Mouse (Mus musculus) limb, embryonic 15.5 days (tissue): ENCODE data around the gene Lgr5. TPM values are rescaled to one million over a fixed set of nuclear protein-coding genes. Genes with fewer than 3 reads are reported as not detected.

Source experiments
- ATAC-seq: fragments of 200-750 bp; cut with Nextera tagmentation; 2 replicates; pipeline ENCODE4 v1.8.0; 2017; ENCODE audit warnings: low read depth, moderate TSS enrichment; ENCODE audit not compliant: insufficient number of reproducible peaks, low FRiP score, low TSS enrichment
- H3K27ac ChIP-seq: fragments of 300-500 bp; sonication (generic); 2 replicates; pipeline ENCODE4 v1.5.1; 2015; ENCODE audit warnings: moderate library complexity, mild to moderate bottlenecking, inconsistent platforms
- H3K27me3 ChIP-seq: fragments of 300-500 bp; sonication (generic); 2 replicates; pipeline ENCODE4 v1.6.1; 2015; ENCODE audit warnings: inconsistent platforms
- H3K36me3 ChIP-seq: fragments of 300-500 bp; sonication (generic); 2 replicates; pipeline ENCODE4 v1.6.1; 2015; ENCODE audit warnings: inconsistent platforms
- H3K4me1 ChIP-seq: fragments of 300-500 bp; sonication (generic); 2 replicates; pipeline ENCODE4 v1.6.1; 2015; ENCODE audit warnings: inconsistent platforms
- H3K4me2 ChIP-seq: fragments of 300-500 bp; sonication (generic); 2 replicates; pipeline ENCODE4 v1.6.1; 2015; ENCODE audit warnings: mild to moderate bottlenecking, inconsistent platforms
- H3K4me3 ChIP-seq: fragments of 300-500 bp; sonication (generic); 2 replicates; pipeline ENCODE4 v1.5.1; 2015; ENCODE audit warnings: mild to moderate bottlenecking, inconsistent platforms
- H3K9ac ChIP-seq: fragments of 300-500 bp; sonication (generic); 2 replicates; pipeline ENCODE4 v1.6.1; 2015; ENCODE audit warnings: inconsistent platforms
- H3K9me3 ChIP-seq: fragments of 300-500 bp; sonication (generic); 2 replicates; pipeline ENCODE4 v1.6.1; 2016; ENCODE audit warnings: inconsistent platforms
- WGBS: fragments of 180-500 bp; shearing (Covaris S2); methylation state at CpG from one replicate; pipeline ENCODE4 v1.1.7; 2015; 5-methylcytosine and 5-hydroxymethylcytosine counted together
- polyA plus RNA-seq: library from polyadenylated mRNA; unstranded; fragments of >200 nt; fragmentation: Nextera tagmentation; extraction: Ambion mirVana; gene quantifications from 2 replicates; pipeline ENCODE4 v1.2.1, GENCODE M21; 2015

The Lgr5 gene
- polyA plus RNA-seq, 1 experiment from 2014 or later: 11.8 TPM

DNA sequence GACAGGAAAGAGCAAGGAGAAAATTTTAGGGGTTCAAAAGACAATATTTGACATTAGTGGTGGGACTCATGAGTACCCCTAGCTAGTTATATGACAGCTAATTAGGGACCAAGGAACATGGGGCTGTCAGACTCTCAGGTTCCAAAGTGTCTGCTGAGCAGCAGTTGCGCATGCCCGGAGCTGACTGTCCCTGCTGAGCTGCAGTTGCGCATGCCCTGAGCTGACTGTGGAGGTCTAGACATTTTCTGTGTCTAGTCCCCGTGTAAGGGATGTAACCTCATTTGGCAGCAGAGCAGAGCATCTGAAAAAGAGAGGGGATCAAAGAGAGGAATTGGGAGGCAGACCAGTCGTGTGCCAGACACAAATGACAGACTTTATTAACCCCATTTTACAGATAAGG is 23.6 kb downstream of the Lgr5 start:
- H3K9ac ChIP-seq: no peak overlapping the region
- ATAC-seq: no peak
- no peaks in the 10 kb centered on the region for H3K36me3 ChIP-seq
- H3K27ac ChIP-seq: no peak overlapping the region
- H3K4me1 ChIP-seq: peaks cover 2% of the 10 kb centered on the region; the same call in 1 of the 2 replicates
- H3K4me2 ChIP-seq: no peak overlapping the region
- H3K27me3 ChIP-seq: no peaks in the 10 kb centered on the region
- WGBS: 67% methylated on average over 5 of the region's 5 CpGs
- H3K9me3 ChIP-seq: no peaks in the 10 kb centered on the region
- no peak overlapping the region for H3K4me3 ChIP-seq

DNA sequence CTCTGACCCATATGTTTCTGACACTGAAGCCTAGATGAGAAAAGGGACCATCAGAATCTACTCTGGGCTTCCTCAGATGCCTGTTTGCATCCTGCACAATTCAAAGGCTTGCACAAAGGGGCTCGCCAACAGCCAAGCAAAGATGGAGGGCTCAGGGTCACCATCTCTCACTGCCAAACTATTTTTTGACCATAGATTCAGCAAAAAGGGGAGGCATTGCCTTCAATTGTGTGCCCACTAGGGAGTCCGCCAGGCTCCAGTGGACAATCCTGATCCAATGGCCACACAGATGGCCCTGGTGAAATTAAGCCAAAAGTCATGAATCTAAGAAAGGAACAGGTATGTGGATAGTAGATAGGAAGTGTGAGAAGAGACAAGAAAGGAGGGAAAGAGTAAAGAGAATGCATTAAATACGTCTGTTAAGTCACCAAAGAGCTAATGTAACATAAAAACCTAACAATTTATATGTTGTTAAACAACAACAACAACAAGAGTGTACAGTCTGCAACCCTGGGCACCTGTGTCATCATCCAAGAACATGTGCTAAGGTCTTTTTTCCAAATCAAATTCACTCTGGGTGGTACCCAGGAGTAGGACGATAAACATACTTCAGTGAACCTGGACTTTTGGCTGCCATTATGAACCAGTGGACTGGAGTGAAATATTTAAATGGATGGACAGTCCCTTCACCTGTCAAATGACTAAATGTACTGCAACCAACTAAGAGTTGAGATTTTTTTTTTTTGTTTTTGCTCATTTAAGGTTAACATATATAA is 24.5 kb downstream of the Lgr5 start:
- peaks cover 2% of the 10 kb centered on the region; the same call in 1 of the 2 replicates for H3K4me1 ChIP-seq
- no peak overlapping the region for H3K4me3 ChIP-seq
- no peaks in the 10 kb centered on the region for H3K9me3 ChIP-seq
- no peak overlapping the region for H3K9ac ChIP-seq
- 89% methylated on average over 4 of the region's 4 CpGs for WGBS
- H3K4me2 ChIP-seq: no peak overlapping the region
- H3K27me3 ChIP-seq: no peaks in the 10 kb centered on the region
- H3K27ac ChIP-seq: no peak overlapping the region
- no peak for ATAC-seq
- H3K36me3 ChIP-seq: no peaks in the 10 kb centered on the region

DNA sequence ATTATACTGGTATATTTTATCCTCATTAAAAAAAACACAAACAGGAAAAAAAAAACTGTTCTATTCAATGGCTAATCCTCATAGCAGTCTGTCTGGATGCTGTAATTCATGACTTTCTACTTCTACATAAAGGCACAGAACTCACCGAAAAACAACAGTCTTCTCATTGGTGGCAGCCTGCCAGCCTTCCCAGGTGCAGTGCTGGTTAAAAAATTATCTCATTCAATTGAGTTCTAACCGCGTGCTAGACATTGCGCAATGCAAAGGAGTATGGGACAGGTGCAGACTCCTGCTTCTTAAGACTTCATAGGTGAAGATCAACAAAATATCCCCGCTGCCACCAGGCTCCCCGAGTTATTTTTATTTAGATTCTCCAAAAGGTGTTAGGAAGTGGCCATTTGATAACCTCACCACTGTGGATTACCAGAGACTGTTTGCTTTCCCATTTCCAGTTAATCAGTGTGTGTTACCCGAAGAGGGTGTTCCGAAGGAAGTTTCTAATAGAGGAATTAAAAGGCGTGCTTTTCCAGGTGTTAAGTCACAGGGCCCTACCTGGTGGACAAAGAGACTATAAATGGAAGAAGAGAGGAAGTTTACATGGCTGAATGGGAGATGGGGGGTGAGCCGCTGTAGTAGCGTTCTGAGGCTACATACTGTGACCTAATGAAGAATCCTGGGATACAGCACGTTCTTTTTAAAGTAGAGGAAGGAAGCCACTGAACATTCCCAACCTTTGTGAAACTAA is 26.3 kb downstream of the Lgr5 start:
- Histone ChIP-seq H3K27me3 (no peaks in the 10 kb centered on the region), H3K4me3 (no peak overlapping the region), H3K9ac (no peak overlapping the region), H3K36me3 (no peaks in the 10 kb centered on the region), H3K4me1 (peaks cover 10% of the 10 kb centered on the region; the same call in 1 of the 2 replicates), H3K9me3 (no peaks in the 10 kb centered on the region), H3K4me2 (no peak overlapping the region), H3K27ac (no peak overlapping the region)
- no peak for ATAC-seq
- WGBS: 50% methylated on average over 12 of the region's 12 CpGs

DNA sequence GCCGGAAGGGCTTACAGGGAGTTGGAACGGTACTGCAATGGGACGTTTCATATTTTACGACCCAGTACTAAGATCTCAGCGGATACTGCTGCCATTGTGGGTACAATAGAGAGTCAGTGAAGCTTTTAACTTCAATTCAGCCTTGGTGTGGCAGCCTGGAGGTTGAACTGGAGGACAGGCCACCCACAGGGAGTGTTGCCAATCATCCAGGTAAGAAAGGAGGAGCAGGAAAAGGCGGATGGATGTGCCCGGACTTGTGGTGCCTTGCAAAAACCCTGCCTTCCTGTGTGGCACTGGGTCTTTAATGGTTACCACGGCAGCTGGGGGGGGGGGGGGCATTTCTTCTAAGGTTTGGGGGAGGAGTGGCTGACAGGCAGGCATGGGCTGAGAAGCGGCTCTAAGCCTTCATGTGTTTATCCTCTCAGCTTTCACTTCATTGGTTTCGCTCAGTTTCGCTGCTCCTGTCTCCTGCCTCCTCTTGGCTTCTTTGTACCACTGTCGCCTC is 30.8 kb downstream of the Lgr5 start:
- H3K4me2 ChIP-seq: 0 out of 2 replicates have a peak overlapping the region, but pooled peaks have one; percentile 12

DNA sequence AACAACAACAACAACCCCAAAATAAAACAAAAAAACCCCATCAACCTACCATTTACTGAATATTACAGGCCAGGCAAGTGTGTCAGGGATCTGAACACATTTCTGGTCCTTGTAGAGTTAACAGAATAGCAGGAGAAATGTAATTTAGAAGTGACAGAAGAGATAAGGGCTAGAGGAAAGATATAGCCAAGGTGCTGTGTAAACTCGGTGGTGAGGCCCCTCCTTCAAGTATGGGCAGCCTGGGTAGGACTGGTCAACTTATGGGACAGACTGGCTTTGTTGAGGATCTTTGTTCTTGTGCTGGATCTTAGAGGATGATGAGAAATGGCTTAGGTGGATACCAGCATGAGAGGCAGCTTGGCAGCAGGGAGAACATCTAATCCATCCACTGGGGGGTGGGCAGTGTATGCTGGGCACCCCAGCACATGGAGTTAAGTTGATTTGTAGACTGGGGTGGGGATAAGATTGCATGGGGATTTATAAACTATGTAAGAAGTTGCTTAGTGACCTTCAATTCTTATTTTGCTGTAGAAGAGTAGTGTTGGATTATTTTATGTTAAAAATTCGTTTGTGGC is 32.3 kb downstream of the Lgr5 start:
- Histone ChIP-seq H3K4me1 (peaks cover 8% of the 10 kb centered on the region; the same call in 1 of the 2 replicates), H3K36me3 (no peaks in the 10 kb centered on the region), H3K9me3 (no peaks in the 10 kb centered on the region), H3K27me3 (no peaks in the 10 kb centered on the region), H3K4me2 (no peak overlapping the region), H3K9ac (no peak overlapping the region), H3K4me3 (no peak overlapping the region), H3K27ac (no peak overlapping the region)
- no peak for ATAC-seq
- 45% methylated on average over 2 of the region's 2 CpGs for WGBS

More for the DNA sequence above, 30.8 kb downstream of the Lgr5 start:
- 34% methylated on average over 12 of the region's 12 CpGs for WGBS
- H3K4me3 ChIP-seq: no peak overlapping the region
- H3K36me3 ChIP-seq: no peaks in the 10 kb centered on the region
- ATAC-seq: no peak
- H3K27me3 ChIP-seq: no peaks in the 10 kb centered on the region
- no peak overlapping the region for H3K27ac ChIP-seq
- no peak overlapping the region for H3K9ac ChIP-seq
- no peaks in the 10 kb centered on the region for H3K9me3 ChIP-seq
- peaks cover 10% of the 10 kb centered on the region; the same call in 1 of the 2 replicates for H3K4me1 ChIP-seq

DNA sequence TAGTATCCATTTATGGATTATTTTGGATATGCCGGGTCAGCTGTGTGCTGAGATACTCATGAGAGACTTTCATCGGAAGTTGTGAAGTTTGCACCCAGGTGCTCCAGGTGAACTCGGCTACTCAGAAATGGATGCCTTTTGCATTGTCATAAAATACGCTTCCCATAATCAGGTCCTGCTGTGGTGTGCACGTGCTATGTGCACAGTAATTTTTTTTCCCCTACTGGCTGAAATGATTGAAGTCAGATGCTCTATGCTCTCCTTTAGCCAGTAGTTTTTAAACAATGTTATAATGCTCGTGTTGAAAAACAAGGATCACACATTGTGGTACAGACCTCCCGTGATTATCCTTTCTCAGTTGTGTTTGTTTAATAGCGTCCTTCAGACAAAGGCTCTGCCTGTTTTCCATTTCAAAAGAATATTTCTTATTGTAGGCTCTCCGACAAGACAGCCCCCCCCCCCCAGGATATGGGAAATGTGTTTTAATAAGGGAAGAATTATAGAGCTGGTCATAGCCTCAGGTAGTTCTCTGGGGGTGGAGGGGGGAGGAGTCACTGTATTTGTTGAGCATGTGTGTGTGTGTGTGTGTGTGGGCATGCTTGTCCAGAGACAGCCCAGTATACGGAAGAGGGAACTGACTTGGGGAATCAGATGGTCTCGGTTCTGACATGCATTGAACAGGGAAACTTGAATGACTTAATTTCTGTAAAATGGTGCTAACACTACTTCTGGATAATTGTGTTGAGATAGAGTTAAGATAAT is 34.0 kb downstream of the Lgr5 start:
- no peak overlapping the region for H3K4me3 ChIP-seq
- WGBS: 47% methylated on average over 11 of the region's 11 CpGs
- no peaks in the 10 kb centered on the region for H3K27me3 ChIP-seq
- H3K4me2 ChIP-seq: no peak overlapping the region
- no peak overlapping the region for H3K27ac ChIP-seq
- ATAC-seq: no peak
- H3K36me3 ChIP-seq: no peaks in the 10 kb centered on the region
- H3K9ac ChIP-seq: no peak overlapping the region
- H3K4me1 ChIP-seq: peaks cover 11% of the 10 kb centered on the region; the same call in 1 of the 2 replicates
- H3K9me3 ChIP-seq: no peaks in the 10 kb centered on the region

DNA sequence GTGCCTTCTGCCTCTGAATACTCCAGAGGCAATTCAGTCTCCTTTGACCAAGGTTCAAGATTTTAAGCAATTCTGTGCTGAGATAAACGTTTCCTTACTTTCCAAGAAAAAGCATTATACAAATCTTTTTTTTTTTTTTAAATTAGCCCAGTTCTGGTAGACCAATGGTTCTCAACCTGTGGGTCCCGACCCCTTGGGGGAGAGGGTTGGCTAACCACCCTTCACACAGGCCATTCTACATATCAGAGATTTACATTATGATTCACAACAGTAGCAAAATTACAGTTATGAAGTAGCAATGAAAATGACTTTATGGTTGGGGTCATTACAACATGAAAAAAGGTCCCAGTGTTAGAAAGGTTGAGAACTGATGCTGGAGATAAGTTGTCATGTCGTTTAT is 36.5 kb downstream of the Lgr5 start:
- H3K4me3 ChIP-seq: no peak overlapping the region
- WGBS: 82% methylated on average over 3 of the region's 3 CpGs
- no peaks in the 10 kb centered on the region for H3K27me3 ChIP-seq
- ATAC-seq: no peak
- H3K9ac ChIP-seq: no peak overlapping the region
- H3K36me3 ChIP-seq: no peaks in the 10 kb centered on the region
- no peaks in the 10 kb centered on the region for H3K9me3 ChIP-seq
- H3K27ac ChIP-seq: no peak overlapping the region
- H3K4me1 ChIP-seq: peaks cover 3% of the 10 kb centered on the region; the same call in 1 of the 2 replicates
- no peak overlapping the region for H3K4me2 ChIP-seq

DNA sequence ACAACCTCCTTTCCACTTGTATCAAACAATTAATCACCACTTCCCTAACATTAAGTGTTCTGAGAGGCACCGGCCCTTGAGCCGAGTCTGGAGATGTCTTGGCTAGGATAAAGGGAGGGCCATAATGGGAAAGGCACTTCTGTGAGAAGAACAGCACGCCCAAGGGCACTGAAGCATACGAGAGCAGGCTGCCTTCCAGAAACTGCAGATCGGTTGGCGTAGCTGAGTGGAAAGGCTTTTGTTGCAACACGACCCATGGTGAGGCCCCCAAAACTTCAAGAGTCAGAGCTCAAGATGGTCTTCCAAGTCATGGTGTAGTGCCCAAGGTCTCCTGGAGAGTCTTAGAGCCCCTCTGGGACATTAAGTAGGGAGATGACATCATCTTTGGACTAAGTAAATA is 37.3 kb downstream of the Lgr5 start:
- no peak for ATAC-seq
- WGBS: 49% methylated on average over 7 of the region's 7 CpGs
- no peaks in the 10 kb centered on the region for H3K36me3 ChIP-seq
- no peak overlapping the region; the same call in 1 of the 2 replicates for H3K27ac ChIP-seq
- H3K9me3 ChIP-seq: no peaks in the 10 kb centered on the region
- H3K4me1 ChIP-seq: peaks cover 3% of the 10 kb centered on the region; the same call in 1 of the 2 replicates
- no peak overlapping the region for H3K4me3 ChIP-seq
- H3K4me2 ChIP-seq: no peak overlapping the region
- no peak overlapping the region for H3K9ac ChIP-seq
- H3K27me3 ChIP-seq: no peaks in the 10 kb centered on the region

DNA sequence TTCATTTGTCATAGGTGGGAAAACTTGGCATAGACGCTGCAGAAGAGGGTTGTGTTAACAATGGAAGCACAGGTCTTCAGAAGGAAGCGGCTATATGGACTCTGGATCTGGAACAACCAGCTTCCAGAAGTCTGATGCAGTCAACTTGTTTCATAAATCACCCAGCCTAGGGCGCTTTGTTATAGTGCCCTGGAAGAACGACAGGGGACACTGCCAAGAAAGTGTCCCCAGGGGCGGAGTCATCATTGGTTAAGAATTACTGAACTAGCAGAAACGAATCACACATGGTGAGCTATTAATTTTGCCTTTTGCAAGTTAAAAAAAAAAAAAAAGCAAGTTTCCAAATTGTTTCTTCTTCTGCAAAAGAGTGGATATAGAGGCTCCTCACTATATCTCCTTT is 44.7 kb downstream of the Lgr5 start:
- no peaks in the 10 kb centered on the region for H3K36me3 ChIP-seq
- 66% methylated on average over 6 of the region's 6 CpGs for WGBS
- H3K9me3 ChIP-seq: no peaks in the 10 kb centered on the region
- H3K27ac ChIP-seq: no peak overlapping the region
- ATAC-seq: no peak
- H3K27me3 ChIP-seq: no peaks in the 10 kb centered on the region
- H3K4me3 ChIP-seq: no peak overlapping the region
- no peak overlapping the region for H3K9ac ChIP-seq
- H3K4me2 ChIP-seq: no peak overlapping the region
- no peaks in the 10 kb centered on the region for H3K4me1 ChIP-seq

DNA sequence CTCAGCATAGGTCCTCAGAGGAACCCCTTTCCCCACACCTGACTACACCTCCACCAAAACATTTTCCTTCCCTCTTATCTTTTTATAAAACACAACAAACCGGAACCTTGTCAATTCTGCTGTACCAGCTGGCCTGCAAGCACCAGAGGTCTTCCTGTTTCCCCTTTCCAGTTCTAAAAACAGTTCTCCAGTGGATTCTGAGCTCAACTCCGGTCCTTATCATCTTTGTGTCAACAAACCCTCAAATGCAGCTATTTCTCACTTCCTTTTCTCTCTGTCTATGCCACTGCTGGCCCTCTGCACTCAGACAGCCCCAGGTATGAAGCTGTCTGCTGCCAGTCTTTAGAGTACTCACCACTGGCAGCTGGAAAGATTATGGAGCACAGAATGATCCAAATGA is 56.8 kb downstream of the Lgr5 start:
- Histone ChIP-seq H3K4me2 (no peak overlapping the region), H3K4me3 (no peak overlapping the region), H3K36me3 (no peaks in the 10 kb centered on the region), H3K9me3 (no peaks in the 10 kb centered on the region), H3K4me1 (peaks cover 7% of the 10 kb centered on the region; the same call in 1 of the 2 replicates), H3K27me3 (no peaks in the 10 kb centered on the region), H3K27ac (no peak overlapping the region), H3K9ac (no peak overlapping the region)
- ATAC-seq: no peak
- 76% methylated on average over 2 of the region's 2 CpGs for WGBS

DNA sequence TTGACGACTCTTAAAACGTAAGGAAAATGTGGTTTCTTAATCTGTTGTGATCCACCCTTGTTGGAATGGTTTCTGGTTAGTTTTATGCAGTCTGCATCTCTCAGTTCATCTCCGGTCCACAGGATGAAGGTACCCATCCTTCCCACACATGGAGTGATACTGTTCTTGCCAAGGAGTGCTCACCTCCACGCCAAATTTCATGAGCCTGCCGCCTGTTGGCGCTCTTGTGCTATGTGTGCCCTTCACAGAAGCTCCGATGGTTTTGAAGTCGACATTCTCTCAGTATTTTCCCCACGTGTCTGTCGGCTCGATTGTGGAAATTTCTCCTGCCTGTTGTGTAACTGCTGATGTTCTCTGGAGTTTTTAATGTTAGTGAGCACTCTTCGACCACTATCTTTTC is 57.8 kb downstream of the Lgr5 start:
- 85% methylated on average over 12 of the region's 12 CpGs for WGBS
- Histone ChIP-seq H3K4me1 (peaks cover 7% of the 10 kb centered on the region; the same call in 1 of the 2 replicates), H3K9me3 (no peaks in the 10 kb centered on the region), H3K27ac (no peak overlapping the region), H3K4me2 (no peak overlapping the region), H3K9ac (no peak overlapping the region), H3K27me3 (no peaks in the 10 kb centered on the region), H3K36me3 (no peaks in the 10 kb centered on the region), H3K4me3 (no peak overlapping the region)
- no peak for ATAC-seq
